Mouse (Mus musculus): ENCODE results near the gene Aim2. TPM values are rescaled to one million over a fixed set of nuclear protein-coding genes. Genes with fewer than 3 reads are reported as not detected.
"Not testable (repeated sequence)": the region's sequence is repeated elsewhere in the genome, so short reads cannot be mapped to it uniquely, and the experiment has no call there.

The Aim2 gene
- polyA plus RNA-seq, 1 experiment from 2014 or later: 0.53 TPM

GRCm38 (mm10) chr1:173490812-173491480 is 140.3 kb downstream of the Aim2 start, which contains the start of gene Ifi206:
TSS of gene Ifi206 (minus strand) at chr1:173491041.
- 81% methylated on average over 3 of the region's 3 CpGs for WGBS
- not testable (repeated sequence) for H3K4me2 ChIP-seq (ENCODE audit: low read depth, low read length); H3K27me3 ChIP-seq (replicated peaks; ENCODE audit: control insufficient read depth, insufficient read depth, low read length)

GRCm38 (mm10) chr1:173491483-173491882 is 140.8 kb downstream of the Aim2 start:
- not testable (repeated sequence) for H3K4me1 ChIP-seq (ENCODE audit: control insufficient read depth, insufficient read depth, low read length); ATAC-seq (ENCODE audit: low read depth); H3K27me3 ChIP-seq (replicated peaks; ENCODE audit: control insufficient read depth, insufficient read depth, low read length); H3K4me2 ChIP-seq (ENCODE audit: low read depth, low read length); H3K4me3 ChIP-seq (ENCODE audit: low read depth, low read length); H3K36me3 ChIP-seq (ENCODE audit: control insufficient read depth, insufficient read depth, low read length); H3K9ac ChIP-seq (ENCODE audit: low read depth, low read length); H3K27ac ChIP-seq (replicated peaks; ENCODE audit: low read depth, low read length); H3K9me3 ChIP-seq (ENCODE audit: control insufficient read depth, low read length); DNase-seq (ENCODE audit: low spot score)

More at GRCm38 (mm10) chr1:173490812-173491480, 140.3 kb downstream of the Aim2 start, which contains the start of gene Ifi206:
- not testable (repeated sequence) for ATAC-seq (ENCODE audit: low read depth); H3K9ac ChIP-seq (ENCODE audit: low read depth, low read length); DNase-seq (ENCODE audit: low spot score); H3K27ac ChIP-seq (replicated peaks; ENCODE audit: low read depth, low read length); H3K4me1 ChIP-seq (ENCODE audit: control insufficient read depth, insufficient read depth, low read length); H3K9me3 ChIP-seq (ENCODE audit: control insufficient read depth, low read length); H3K4me3 ChIP-seq (ENCODE audit: low read depth, low read length); H3K36me3 ChIP-seq (ENCODE audit: control insufficient read depth, insufficient read depth, low read length)

- not testable (repeated sequence) for H3K36me3 ChIP-seq (ENCODE audit: control insufficient read depth, insufficient read depth, low read length); DNase-seq (ENCODE audit: low spot score); H3K4me3 ChIP-seq (ENCODE audit: low read depth, low read length); H3K27ac ChIP-seq (replicated peaks; ENCODE audit: low read depth, low read length); H3K27me3 ChIP-seq (replicated peaks; ENCODE audit: control insufficient read depth, insufficient read depth, low read length); H3K9me3 ChIP-seq (ENCODE audit: control insufficient read depth, low read length); ATAC-seq (ENCODE audit: low read depth); H3K9ac ChIP-seq (ENCODE audit: low read depth, low read length); H3K4me1 ChIP-seq (ENCODE audit: control insufficient read depth, insufficient read depth, low read length); H3K4me2 ChIP-seq (ENCODE audit: low read depth, low read length)
- WGBS: 95% methylated on average over 2 of the region's 2 CpGs
Measured at GRCm38 (mm10) chr1:173510595-173510994, 159.9 kb downstream of the Aim2 start.

Other genes with a start within 250 kb of the Aim2 start
- not detected in 2 replicates for gene Olfr1408, start 213.5 kb upstream of the Aim2 start, polyA plus RNA-seq (2014; fragmentation: Nextera tagmentation; extraction: Ambion mirVana)
- gene Olfr1406, start 160.2 kb upstream of the Aim2 start, polyA plus RNA-seq (2014; fragmentation: Nextera tagmentation; extraction: Ambion mirVana): 0.29 TPM in 1 of 2 replicates, not detected in the other
- gene Olfr218, start 153.1 kb upstream of the Aim2 start, polyA plus RNA-seq (2014; fragmentation: Nextera tagmentation; extraction: Ambion mirVana): not detected in 2 replicates
- 0.17 TPM in 2 replicates for gene Olfr1404, start 138.5 kb upstream of the Aim2 start, polyA plus RNA-seq (2014; fragmentation: Nextera tagmentation; extraction: Ambion mirVana)
- 0.21 TPM in 1 of 2 replicates, not detected in the other for gene Fcer1a, start 123.7 kb upstream of the Aim2 start, polyA plus RNA-seq (2014; fragmentation: Nextera tagmentation; extraction: Ambion mirVana)
- gene Olfr418, start 84.9 kb upstream of the Aim2 start, polyA plus RNA-seq (2014; fragmentation: Nextera tagmentation; extraction: Ambion mirVana): not detected in 2 replicates
- not detected in 2 replicates for gene Mptx2, start 73.1 kb upstream of the Aim2 start, polyA plus RNA-seq (2014; fragmentation: Nextera tagmentation; extraction: Ambion mirVana)
- gene Ackr1, start 17.1 kb upstream of the Aim2 start, polyA plus RNA-seq (2014; fragmentation: Nextera tagmentation; extraction: Ambion mirVana): 1.6 and 3.9 TPM in 2 replicates
- gene Cadm3, start 16.8 kb downstream of the Aim2 start, polyA plus RNA-seq (2014; fragmentation: Nextera tagmentation; extraction: Ambion mirVana): 11.6 and 12.3 TPM in 2 replicates
- gene Ifi206, start 140.2 kb downstream of the Aim2 start, polyA plus RNA-seq (2014; fragmentation: Nextera tagmentation; extraction: Ambion mirVana): 0.17 and 0.24 TPM in 2 replicates
- gene Ifi214, start 185.1 kb downstream of the Aim2 start, polyA plus RNA-seq (2014; fragmentation: Nextera tagmentation; extraction: Ambion mirVana): not detected in 2 replicates
- gene Ifi213, start 248.4 kb downstream of the Aim2 start, polyA plus RNA-seq (2014; fragmentation: Nextera tagmentation; extraction: Ambion mirVana): 0.06 TPM in 1 of 2 replicates, not detected in the other